Mouse (Mus musculus) spleen, adult 10 weeks (tissue): ENCODE data around the gene Vmn1r83. TPM values are rescaled to one million over a fixed set of nuclear protein-coding genes. Genes with fewer than 3 reads are reported as not detected.

Experiments used
- polyA plus RNA-seq: library from polyadenylated mRNA; stranded (reverse); fragments of 350-450 nt; fragmentation: Illumina TruSeq; extraction: RNeasy Lipid Tissue Mini Kit (QIAGEN cat#74804); gene quantifications from one replicate; pipeline ENCODE4 v1.2.3, GENCODE M21; 2015; ENCODE audit warnings: low replicate concordance; ENCODE audit not compliant: insufficient read depth

The Vmn1r83 gene
- not detected for polyA plus RNA-seq

GRCm38 (mm10) chr7:12329381-12329780 lies at the start of gene Vmn1r83:
Gene Vmn1r83, minus strand, starts transcription at chr7:12329481.

GRCm38 (mm10) chr7:12369173-12369572 lies 39.9 kb upstream of the Vmn1r83 start, which contains the start of gene Vmn1r84:
Gene Vmn1r84, minus strand, starts transcription at chr7:12369273.

GRCm38 (mm10) chr7:12300130-12300529 lies 29.2 kb downstream of the Vmn1r83 start, which contains the start of gene Vmn1r82:
Gene Vmn1r82, plus strand, starts transcription at chr7:12300430.

Other genes with a start within 250 kb of the Vmn1r83 start
- gene Vmn1r78, start 179.2 kb downstream of the Vmn1r83 start, polyA plus RNA-seq: not detected
- not detected for gene Vmn1r79, start 158.2 kb downstream of the Vmn1r83 start, polyA plus RNA-seq
- not detected for gene Vmn1r80, start 140.2 kb downstream of the Vmn1r83 start, polyA plus RNA-seq
- gene Vmn1r81, start 61.2 kb downstream of the Vmn1r83 start, polyA plus RNA-seq: not detected
- not detected for gene Vmn1r82, start 29.1 kb downstream of the Vmn1r83 start, polyA plus RNA-seq
- not detected for gene Vmn1r84, start 39.8 kb upstream of the Vmn1r83 start, polyA plus RNA-seq
- 3.5 TPM for gene Zfp551, start 93.3 kb upstream of the Vmn1r83 start, polyA plus RNA-seq
- gene Zfp606, start 148.8 kb upstream of the Vmn1r83 start, polyA plus RNA-seq: 18.8 TPM
- not detected for gene 2900092C05Rik, start 183.0 kb upstream of the Vmn1r83 start, polyA plus RNA-seq